Mouse (Mus musculus): Measurements from ENCODE around the gene Osbpl6.
A peak's percentile ranks its signal among the peaks of the same experiment; 100 is the strongest.

Osbpl6 gene

GRCm38 (mm10) chr2:76498891-76499290, 92.6 kb downstream of the Osbpl6 start:
- DNase-seq (ENCODE audit: low read depth, low spot score): no peak

DNA sequence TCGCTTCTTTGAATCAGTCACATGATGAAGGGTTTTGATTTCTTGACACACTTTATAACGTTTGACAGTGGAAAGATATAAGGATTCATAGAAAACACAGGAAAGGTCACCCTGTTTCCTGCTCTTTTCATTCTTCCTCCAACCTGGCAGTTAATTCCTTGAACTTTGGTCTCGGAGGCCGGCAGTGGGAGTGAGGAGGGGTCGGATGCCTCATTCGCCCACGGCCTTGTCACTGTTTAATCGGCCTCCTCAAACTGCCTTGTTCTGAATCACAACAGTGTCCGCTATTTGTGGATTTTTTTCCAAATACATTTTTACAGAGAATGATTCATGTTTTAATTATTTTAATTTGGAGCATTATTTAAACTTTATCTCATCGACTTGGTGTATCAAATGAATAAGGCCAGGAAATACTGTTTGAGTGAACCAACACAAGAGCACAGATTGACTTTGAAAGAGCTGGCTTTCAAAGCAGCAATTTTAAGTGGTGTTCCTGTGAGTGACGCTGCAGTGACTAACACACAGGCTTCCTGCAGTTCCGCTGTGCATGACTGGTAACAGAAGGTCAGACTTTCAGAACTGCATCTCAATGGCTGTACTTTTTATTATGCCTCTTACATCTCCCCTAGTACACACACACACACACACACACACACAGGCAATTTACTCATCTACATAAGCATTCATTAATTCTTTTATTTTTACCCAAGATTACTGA, 98.0 kb downstream of the Osbpl6 start:
- DNase-seq (ENCODE audit: low read depth, low spot score): no peak

DNA sequence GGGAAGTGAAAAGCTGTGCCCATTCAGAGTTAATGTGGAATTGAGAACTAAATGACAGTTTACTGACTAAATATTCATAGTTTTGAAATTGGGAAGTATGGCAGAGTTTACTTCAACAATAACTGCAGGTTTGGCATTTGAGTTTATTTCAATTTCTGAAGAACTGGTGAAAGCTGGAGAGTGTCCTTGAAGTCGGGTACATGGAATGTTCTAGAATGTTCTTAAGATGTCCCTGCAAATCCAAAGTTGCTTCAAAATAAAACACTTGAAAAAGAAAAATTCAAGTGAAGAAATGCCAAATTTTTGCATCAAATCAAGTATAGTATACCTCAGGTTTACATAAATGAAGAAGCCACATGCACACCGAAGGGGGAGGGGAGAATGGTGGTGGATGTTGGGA, 98.7 kb downstream of the Osbpl6 start:
- DNase-seq (ENCODE audit: low read depth, low spot score): no peak

DNA sequence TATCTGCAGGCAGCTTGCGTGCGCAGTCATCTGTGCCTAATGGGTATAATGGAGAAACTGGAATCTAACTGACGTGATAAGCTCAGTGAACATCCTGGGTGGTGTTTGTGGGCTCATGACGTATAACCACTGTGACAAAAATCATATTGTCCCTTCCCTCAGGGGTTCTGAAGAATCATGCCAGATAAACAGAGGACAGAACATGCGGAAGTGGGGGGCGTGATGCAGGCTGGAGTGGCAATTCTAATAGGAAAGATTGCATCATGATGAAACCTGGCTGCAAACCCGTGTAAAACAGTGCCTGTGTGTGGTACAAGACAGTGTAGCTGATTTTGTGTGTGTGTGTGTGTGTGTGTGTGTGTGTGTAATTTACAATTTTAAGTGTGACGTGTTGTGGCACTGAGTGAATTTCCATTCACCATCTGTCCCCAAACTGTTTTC, 105.0 kb downstream of the Osbpl6 start:
- DNase-seq (ENCODE audit: low read depth, low spot score): no peak

DNA sequence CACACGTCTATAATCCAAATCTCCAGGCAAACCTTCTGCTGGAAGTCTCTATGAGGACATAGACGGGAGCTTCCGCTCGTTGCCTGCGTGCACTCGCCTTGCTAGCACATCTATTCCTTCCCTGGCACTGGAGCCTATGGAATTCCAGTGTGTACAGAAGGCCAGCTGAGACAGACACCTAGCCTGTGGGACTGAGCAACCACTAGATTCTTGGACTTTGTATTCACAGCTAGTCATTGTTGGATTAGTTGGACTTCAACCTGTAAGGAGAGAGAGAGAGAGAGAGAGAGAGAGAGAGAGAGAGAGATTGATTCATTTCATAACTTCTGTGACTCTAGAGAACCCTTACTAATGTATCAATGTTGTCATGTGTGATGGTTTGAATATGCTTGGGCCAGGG, 105.8 kb downstream of the Osbpl6 start:
- DNase-seq (ENCODE audit: low read depth, low spot score): no peak

GRCm38 (mm10) chr2:76512888-76513287, 106.6 kb downstream of the Osbpl6 start:
- no peak for DNase-seq (ENCODE audit: low read depth, low spot score)

DNA sequence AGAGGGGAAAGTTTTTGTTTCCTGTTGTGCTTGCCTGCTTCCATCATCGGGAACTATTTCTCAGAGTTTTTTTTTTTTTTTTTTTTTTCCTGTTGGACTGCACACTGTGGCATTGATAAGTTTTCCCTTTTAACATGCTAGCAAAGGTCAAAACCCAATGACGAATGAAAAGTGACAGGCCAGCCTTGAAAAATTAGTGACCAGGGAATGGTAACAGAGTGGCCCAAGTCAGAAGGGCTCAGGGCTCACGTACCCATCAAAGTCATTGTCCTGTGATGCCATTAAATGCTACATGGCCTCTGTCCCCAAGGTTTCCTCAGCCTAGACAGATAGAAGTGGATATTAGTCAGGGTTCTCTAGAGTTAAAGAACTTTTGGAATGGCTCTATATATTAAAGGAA, 107.0 kb downstream of the Osbpl6 start:
- DNase-seq (ENCODE audit: low read depth, low spot score): no peak

DNA sequence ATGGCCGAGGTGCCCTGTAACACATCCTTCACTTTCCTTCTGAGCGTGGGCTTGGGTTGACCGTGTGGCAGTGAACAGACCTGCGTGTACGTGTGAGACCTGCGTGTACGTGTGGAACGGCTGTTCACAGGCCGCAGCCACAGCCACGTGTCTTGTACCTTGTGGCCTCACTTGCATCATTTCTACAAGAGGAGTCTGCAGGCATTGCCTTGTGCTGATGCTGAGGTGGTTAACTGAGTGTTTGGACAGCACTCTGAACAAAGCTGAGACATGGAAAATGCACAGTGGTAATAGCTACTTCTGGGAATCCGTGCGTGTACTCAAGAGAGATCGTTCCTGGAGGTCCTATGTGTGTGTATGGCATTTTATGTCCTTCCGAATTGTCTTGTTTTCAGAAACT, 111.2 kb downstream of the Osbpl6 start:
- peak; percentile 16 for DNase-seq (ENCODE audit: low read depth, low spot score)

DNA sequence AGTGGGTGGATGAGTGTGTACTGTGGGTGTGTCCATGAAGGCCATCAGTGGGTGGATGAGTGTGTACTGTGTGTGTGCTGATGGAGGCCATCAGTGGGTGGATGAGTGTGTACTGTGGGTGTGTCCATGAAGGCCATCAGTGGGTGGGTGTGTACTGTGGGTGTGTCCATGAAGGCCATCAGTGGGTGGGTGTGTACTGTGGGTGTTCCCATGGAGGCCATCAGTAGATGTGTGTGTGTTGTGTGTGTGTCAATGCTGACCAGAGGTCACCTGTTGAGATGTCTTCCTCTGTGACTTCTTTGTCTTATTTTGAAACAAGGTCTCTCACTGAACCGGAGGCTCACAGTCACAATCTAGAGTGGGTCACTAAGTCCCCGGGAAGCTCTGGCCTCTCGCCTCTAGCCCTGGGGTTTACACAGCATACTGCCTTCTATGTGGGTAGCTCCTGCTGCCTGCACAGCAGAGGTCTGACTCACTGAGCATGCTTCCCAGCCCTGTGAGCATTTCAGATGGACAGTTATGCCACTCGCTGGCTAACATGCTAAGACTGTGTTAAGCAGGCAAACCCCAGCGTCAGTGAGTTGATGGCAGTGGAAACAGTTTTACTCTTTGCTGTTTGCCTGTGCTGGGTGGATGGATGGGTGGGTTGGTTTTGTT, 112.2 kb downstream of the Osbpl6 start:
- no peak for DNase-seq (ENCODE audit: low read depth, low spot score)

DNA sequence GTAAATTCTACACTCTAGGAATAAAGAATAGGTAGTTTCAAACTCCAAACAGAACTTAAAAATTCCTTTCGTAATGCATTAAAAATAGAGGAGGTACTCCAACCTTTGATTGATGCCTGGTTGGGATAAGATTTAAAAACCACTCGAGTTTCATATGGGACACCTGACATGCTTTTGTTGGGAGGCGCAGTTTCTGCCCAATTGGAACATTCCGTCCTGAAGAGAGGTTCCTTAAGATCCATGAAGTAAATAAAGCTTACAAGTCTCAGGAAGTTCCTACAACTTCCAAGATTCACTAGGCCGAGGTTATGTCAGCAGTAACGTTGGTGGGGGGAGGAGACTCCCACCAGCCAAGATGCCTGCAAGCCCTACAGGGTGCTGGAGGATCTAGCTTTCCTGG, 115.3 kb downstream of the Osbpl6 start:
- no peak for DNase-seq (ENCODE audit: low read depth, low spot score)

DNA sequence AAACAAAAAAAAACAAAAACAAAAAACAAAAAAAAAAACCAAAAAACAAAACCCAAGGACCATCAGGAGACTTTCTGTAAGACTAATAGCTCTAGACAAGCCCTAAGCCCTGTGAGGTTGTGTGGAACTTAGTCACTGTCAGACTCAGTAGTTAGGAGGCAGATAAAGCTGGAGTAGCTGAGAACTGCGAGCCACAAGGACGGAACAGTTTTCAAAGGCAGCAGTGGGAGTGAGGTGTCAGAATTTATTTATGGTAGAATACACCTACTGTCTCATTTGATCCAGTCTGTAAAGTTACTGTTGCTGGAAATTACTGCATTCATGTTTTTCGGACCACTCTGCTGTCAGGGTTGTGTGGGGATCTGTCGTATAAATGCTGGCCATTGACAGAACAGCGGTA, 118.1 kb downstream of the Osbpl6 start:
- DNase-seq (ENCODE audit: low read depth, low spot score): no peak

GRCm38 (mm10) chr2:76525645-76526044, 119.3 kb downstream of the Osbpl6 start:
- DNase-seq (ENCODE audit: low read depth, low spot score): no peak

- DNase-seq (ENCODE audit: low read depth, low spot score): no peak
These were observed 126.3 kb downstream of the Osbpl6 start for GRCm38 (mm10) chr2:76532490-76533126.

- DNase-seq (ENCODE audit: low read depth, low spot score): peak; percentile 23
These were observed 128.6 kb downstream of the Osbpl6 start for GRCm38 (mm10) chr2:76534932-76535331.

DNA sequence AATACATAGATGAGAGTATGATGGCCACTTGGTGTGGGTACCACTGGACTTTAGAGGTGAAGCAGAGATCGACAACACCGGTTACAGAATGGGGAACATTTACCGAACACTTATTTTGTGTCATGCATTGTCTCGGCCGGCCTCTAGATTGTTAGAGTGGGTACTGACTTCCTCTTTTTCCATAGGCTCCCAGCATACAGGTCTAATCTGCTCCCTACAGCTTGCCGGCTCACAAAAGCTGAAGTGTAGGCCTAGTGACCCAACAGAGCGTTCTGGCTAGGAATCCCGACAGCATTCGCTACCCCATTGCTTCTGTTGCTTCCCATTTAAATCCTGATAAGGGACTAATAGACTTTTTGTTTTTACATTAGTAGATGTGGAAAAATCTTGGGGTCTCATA, 135.6 kb downstream of the Osbpl6 start:
- no peak for DNase-seq (ENCODE audit: low read depth, low spot score)

DNA sequence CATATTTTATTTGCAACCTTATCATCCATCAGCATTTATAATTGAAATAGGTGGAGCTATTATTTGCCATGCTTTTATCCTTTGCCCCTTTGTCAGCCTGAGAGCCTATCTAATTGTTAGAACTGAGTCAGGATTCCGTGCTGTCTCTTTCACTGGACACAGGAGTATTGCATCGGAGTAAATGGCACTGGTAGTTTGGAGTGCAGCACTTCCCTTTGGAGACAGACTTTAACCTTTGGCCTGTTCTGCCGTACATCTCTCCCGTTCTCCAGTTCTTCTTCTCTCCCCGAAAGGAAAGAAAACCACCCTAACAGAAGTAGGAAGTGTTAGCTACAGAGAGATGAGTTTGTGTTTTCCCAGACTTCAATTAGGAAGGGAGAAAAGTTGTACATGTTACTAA, 136.6 kb downstream of the Osbpl6 start:
- DNase-seq (ENCODE audit: low read depth, low spot score): no peak

GRCm38 (mm10) chr2:76545539-76545938, 139.2 kb downstream of the Osbpl6 start:
- DNase-seq (ENCODE audit: low read depth, low spot score): no peak

DNA sequence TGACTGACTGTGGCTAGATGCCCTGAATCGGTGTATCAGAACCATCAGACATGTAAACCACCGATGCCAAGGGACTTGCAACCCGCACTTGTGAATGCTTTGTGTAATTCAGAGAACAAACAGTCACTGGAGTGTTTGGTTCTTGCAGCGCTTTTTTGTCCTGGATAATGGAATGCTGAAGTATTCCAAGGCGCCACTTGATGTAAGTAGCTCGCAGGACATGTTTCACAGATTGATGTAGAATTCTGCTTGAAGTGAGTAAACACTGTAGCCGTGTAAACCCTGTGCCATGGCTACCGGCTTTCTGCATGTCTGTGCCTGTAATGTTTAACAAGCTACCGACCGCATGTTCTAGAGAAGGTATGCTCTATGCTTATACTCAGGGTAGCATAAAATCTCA, 141.9 kb downstream of the Osbpl6 start:
- DNase-seq (ENCODE audit: low read depth, low spot score): no peak

- DNase-seq (ENCODE audit: low read depth, low spot score): no peak
These were observed 142.5 kb downstream of the Osbpl6 start for GRCm38 (mm10) chr2:76548836-76549235.

DNA sequence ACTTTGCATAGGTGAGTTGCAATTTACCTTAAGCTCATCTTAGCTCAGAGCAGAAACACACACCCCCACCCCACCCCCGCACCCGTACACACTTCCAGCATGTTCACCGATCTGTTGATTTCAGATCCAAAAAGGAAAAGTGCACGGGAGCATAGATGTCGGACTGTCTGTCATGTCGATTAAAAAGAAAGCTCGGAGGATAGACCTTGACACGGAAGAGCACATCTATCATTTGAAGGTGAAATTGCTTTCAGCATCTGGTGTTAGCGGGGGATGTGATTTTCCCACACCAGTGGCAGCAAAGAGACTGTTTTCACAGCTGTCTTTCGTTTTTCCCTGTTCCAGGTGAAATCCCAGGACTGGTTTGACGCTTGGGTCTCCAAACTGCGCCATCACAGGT, 143.0 kb downstream of the Osbpl6 start:
- DNase-seq (ENCODE audit: low read depth, low spot score): no peak

- DNase-seq (ENCODE audit: low read depth, low spot score): no peak
These were observed 149.7 kb downstream of the Osbpl6 start for GRCm38 (mm10) chr2:76555852-76556558.

GRCm38 (mm10) chr2:76560146-76560545, 153.8 kb downstream of the Osbpl6 start:
- DNase-seq (ENCODE audit: low read depth, low spot score): no peak

Data from R1 (cell line).